Mouse (Mus musculus) erythroblast, adult 5-6 weeks (primary cell): ENCODE measurements around the gene Comtd1. TPM values are rescaled to one million over a fixed set of nuclear protein-coding genes. Genes with fewer than 3 reads are reported as not detected.

ENCODE experiments used
- ATAC-seq: replicated peaks from 2 replicates; pipeline ENCODE4 v1.8.0; 2016; ENCODE audit warnings: moderate number of reproducible peaks, mild to moderate bottlenecking, moderate TSS enrichment, inconsistent platforms; ENCODE audit not compliant: poor library complexity, low FRiP score, severe bottlenecking
- total RNA-seq, 2 experiments: library from RNA; stranded (forward) in 1 of 2; stranded (reverse) in 1 of 2; fragments of 150-400 nt in 1 of 2; fragments of 200-764, 138-1000 nt in 1 of 2; gene quantifications; 2 replicates each; pipeline versions ENCODE4 v1.2.3 to v1.2.4; 2015 to 2017; ENCODE audit warnings: low replicate concordance in 2 of 2

Comtd1 gene
- total RNA-seq, 2 experiments from 2014 or later = 2.5 to 4.5 TPM

DNA sequence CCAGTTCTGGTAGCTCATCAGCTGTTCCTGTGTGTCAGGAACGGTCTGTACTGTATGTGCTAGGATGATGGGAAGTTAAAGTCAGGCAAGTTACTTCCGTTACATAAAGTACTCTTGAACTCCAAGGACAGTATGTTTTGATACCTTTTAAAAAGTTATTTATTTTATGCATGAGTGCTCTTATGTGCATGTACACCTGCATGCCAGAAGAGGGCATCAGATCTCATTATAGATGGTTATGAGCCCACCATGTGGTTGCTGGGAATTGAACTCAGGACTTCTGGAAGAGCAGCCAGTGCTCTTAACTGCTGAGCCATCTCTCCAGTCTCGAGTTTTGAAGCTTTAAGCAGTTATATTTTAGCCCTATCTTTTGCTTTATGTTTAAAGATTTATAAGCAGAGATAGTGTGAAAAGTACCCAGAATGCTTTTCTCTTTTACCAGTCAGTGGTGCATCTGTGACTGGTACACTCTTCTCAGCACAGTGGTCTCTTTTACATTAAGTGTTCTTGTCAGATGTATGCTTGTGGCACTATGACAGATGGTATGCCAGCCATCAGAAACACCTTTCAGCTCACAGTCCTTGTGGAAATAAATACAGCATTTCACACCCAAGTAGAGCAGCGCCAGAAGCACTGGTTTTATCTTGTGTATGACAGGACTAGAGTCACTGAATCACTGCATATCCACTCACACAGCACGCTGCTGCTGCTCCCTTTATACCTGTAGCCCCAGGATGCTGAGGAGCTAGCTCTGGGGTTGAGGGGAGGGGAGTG, 6.8 kb downstream of the Comtd1 start:
- ATAC-seq = no peak

DNA sequence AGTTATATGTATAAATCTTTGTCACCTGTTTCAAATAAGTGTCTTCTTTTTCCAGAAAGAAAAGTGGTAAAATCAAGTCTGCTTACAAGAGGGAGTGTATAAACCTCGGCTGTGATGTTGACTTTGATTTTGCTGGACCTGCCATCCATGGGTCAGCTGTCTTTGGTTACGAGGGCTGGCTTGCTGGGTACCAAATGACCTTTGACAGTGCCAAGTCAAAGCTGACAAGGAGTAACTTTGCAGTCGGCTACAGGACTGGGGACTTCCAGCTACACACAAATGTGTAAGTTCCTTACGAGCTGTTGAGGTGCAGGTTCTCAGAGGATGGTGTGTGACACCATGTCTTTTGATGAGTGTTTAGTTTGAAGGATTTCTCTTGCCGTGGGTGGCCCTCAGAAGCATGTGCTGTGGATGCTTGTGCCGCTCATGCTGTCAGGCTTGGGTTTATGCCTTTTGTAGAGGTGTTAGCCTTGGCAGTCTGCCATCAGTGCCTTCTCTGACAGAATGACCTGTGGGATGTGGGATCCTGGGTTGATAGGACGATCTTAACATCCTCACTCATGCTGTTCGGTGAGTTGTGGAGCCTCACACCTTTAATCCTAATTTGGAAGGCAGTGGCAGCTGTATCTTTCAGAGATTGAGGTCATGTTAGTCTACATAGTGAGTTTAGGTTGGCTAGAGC, 10.3 kb downstream of the Comtd1 start:
- no peak for ATAC-seq

DNA sequence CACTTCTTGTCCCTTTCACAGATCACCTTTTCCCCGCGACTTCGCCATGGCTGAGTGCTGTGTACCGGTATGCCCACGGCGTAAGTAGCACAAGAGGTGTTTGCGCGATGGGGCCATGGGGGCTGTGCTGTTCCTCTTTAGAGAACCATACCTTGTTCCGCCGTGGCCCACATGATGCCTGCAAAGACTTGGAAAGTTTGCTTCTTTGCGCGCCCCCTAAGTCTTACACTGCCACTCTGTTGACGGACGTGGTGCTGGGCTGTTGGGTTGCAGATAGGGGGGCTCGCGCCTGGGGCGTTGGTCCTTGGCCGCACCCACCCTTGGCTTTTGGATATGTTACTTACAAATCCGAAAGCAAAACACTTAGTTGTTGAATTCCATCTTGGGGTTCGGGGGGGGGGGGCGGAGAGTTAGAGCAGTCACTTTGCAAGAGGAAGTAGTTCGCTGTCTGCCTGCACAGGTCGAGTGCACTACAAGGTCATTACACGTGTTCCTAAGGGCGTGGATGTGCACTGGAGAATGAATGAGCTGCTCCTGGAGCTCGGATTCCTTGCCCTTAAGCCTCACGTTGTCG, 16.9 kb downstream of the Comtd1 start:
- 0 out of 2 replicates have a peak, but pooled peaks have one; percentile 35 for ATAC-seq

DNA sequence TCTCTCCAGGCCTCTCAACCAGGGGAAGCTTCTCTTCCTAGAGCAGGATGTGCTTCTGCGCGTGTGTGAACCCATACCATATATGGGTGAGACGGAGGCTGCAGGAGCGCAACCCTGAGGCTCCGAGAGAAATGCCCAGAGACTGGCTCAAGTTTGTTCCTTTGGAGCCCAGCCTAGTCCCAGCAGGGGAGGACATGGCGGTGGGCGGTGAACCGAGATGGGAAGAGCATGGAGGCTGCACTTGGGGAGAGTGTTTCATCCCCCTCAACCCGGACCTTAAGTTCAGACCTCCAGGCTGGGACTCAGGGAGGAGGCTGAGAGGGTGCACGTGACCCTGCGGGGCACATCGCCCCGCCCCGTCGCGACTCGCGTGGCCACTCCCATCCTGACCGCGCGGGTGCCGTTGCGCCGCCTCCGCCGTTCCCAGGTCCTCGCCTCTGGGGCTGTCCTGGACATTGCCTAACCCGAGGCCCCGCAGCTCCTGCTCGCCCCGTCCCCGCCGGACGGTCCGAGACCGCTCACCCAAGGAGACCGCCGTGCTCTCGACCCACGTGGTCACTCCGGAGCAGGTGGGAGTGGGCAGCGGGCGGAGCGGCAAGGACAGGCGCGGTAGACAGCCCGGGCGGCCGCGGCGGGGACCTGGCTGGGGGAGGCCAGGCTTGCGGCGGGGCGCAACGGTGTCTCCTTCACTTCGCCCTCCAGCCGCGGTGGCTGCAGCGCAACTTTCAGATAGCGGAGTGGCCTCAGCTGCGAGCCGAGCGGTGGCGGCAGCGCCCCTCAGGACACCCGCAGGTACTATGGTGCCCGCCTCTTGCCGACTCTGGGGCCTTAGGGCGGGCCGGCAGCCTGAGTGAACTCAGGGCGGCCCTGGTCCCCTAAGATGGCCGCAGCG, 17.7 kb downstream of the Comtd1 start:
- ATAC-seq = peak; percentile 94

DNA sequence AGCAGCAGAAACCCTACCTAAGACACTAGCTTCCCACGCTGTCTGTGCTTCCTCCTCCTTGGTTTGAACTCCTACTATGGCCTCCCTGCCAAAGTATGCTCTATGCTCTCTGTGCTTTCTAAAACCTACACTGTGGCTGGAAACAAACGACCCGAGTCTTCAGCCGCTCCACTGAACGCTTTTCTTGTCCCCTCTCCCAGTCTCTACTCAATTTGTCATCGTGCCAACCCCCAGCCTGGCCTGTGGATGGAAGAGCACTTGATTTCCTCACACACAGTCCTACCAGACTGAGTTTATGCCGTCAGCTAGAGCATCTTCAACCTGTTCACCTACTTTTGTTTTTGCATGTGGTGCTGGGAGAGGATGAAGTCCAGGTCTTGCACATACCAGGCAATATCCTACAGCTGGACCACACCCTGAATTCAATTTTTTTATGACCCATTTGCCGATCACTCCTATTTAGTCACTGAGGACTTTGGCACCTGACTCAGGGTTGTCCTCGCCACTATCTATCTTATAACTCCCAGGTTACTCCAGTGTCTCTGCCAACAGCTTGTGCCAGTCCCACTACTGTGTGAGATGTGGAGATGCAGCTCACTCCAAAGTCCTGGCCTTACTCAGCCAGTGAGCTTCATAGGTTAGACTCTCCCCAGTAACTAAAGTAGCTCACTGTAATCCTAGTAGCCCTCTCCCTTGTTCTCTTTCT, 22.8 kb downstream of the Comtd1 start:
- ATAC-seq = no peak

DNA sequence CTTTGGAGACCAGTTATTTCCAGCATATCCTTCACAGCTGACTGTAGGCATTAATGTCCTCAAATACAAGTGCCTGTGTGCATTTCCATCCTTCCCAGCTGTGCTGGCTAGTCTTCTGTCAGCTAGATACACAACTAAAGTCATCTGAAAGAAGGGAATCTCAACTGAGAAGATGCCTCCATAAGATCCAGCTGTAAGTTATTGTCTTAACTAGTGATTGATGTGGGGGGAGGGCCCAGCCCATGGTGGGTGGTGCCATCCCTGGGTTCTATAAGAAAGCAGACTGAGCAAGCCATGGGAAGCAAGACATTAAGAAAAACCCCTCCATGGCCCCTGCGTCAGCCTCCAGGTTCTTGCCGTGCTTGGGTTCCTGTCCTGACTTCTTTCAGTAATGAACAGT, 23.8 kb downstream of the Comtd1 start, which contains the start of gene Vdac2:
Gene Vdac2, plus strand, starts transcription at position 301 of the 400 bp plus-strand sequence.
- ATAC-seq = no peak

DNA sequence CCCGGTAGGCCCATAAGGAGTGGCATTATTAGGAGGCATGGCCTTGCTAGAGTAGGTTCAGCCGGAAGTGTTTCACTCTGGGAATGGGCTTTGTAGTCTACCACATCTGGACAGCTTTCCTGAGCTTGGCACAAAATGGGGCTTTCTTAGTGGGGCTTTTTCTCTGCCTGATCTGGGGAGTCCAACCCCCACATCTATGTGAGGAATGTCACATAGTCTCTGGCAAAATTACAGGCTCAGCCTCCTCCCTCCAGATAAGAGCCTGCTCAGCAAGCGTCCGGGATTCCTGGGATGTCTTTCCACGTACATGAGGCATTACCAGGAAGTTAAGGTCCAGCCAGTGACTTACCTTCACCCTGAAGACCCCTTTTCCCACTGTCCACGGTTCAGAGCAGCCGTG, 24.9 kb downstream of the Comtd1 start:
- ATAC-seq = no peak

DNA sequence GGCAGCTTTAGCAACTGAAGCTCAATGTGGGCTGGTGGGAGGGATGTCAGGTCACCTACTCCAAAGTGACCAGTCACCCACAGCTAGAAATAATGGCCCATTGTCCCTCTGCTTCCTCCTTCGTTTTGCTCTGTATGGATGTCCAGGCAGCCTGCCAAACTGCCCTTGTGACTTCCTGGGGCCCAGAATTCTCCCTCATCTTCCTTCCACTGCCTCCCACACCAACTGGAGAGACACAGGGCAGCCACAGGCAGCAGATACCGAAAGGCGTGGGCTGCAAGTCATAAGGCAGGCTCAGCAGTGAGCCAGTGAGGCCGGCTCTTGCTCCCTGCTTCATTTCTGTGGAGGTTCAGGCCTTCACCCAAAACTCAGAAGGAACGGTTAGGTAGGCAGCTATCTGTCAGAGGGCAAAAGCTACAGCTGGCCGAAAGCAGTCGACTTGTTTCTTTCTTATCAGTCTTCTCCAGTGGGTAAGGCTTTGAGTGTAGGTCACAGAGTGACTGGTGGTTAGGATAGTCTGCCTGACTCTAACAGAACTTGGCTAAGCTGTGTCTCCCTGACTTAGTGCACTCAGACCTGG, 25.9 kb downstream of the Comtd1 start:
- peak; percentile 93 for ATAC-seq

DNA sequence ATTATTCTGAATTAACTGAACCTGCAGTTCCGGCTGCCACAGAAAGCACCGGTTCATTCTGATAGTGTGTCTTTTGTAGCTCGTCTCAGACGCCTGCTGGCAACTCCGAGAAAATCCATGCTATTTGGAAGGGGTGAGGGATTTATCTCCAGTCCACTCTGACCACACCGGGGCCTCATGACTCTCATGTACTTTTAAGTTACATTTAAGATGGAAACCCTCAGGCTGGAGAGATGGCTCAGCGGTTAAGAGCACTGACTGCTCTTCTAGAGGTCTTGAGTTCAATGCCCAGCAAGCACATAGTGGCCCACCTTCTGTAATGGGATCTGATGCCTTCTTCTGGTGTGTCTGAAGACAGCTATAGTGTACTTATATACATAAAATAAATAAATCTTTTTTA, 26.5 kb downstream of the Comtd1 start:
- no peak for ATAC-seq

DNA sequence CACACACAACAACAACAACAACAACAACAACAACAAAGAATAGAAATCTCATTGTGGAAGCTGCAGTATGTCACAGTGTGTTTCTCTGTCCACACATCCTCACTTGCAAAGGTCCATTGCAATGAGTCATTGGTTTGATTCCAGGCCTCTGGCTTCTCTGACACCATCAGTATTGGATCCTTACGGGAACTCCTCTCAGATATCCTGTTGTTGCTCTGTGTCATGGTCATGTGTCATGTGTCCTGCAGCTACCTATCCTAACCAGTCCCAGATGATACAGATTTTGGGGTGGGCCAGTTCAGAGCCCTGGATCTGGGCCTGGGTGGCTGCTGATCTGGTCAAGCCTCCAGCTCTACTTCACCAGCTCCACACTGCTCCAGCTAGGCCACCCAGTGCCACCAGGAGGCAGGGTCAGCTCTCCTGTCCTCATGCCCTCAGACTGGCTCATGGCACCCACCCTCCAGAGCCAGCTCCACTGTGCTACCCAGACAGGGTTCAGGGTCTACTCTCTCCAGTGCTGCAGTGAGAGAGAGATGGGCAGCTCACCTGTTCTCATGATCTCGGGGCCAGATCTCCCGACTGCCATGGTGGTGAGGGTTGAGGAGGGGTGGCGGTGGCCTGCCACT, 27.8 kb downstream of the Comtd1 start:
- ATAC-seq = no peak

DNA sequence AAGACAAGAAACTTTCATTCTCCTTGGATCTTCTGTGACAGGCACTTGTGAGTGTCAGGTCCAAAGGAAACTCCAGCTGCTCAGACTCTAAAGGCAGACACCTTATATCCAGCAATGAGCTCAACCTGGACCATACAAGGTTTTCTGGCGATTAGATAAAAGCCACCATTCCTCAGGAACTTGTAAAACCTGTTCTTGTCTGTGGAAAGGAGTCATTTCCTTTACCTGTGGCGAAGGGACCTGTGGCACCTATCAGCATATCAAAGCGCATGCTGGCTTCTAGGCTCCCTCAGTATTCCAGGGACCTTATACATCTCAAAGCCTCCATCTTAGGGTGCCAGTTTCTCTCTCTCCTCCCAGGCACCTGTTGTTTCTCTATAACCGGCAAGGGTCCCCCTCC, 31.3 kb downstream of the Comtd1 start:
- no peak for ATAC-seq

DNA sequence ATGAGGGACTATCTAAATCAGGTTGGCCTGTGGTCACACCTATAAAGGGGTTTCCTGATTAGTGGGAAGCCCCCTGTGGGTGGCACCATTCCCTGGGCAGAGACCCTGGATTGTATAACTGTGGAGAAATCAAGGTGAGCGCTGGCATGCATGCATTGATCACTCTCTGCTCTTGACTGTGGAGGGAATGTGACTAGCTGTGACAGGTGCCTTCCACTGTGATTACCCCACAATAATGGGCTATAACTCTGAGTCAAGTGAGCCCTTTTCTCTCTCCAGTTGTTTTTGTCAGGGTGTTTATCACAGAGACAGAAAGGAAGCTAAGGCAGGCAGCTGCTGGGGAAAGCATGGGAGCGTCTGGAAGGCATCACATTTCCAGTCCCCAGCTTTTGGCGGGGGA, 32.5 kb downstream of the Comtd1 start:
- ATAC-seq = no peak

DNA sequence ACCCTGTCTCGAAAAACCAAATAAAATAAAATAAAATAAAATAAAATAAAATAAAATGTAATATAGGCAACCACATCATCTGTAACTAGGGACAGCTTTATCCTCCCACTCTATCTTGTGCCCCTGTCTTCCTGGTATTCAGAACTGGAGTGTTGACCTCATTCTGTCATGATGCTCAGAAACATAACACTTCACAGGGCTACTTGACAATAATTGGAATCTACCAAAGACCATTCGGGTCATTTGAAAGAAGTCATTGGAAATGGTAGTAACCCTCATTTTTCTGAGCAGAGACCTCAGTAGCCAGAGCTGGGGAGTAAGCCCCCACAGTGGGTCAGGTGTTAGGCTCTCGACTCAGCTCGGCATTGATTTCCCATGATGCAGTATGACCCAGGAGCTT, 34.2 kb downstream of the Comtd1 start:
- no peak for ATAC-seq

DNA sequence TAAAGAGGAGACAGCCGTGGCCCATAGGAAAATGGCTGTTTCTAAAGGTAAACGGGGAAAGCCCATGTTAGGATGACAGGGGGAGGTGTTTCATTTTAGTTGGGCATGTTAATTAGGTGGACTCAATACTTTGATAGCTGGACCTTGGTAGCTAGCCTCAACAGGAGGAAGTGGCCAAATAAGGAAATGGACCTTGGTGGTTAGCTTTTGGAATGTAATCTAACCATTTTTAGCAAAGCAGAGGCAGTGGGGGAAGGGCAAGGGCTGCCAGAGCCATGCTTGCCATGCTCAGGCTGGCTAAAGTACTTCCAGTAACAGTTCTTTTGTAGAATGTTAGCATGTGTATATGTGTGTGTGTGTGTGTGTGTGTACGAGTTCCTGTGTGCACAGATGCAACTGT, 34.9 kb downstream of the Comtd1 start:
- no peak for ATAC-seq

DNA sequence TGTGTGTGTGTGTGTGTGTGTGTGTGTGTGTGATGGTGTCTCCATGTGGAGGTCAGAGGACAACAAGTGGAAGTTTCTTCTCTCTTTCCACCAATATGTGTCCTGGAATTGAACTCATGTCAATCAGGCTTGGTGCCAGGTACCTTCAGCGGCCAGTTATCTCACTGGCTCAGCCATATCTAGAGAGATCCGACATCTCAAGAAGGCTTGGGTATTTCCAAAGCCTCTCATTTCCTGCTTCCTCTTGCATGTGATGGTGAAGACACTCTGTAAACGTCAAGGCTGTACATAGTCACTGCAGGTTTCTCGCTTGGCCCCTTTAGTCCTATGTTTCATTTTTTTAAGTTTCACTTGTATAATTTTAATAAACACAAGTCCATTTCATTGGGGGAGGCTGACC, 35.6 kb downstream of the Comtd1 start:
- peak; percentile 36; the same call in 1 of the 2 replicates for ATAC-seq

DNA sequence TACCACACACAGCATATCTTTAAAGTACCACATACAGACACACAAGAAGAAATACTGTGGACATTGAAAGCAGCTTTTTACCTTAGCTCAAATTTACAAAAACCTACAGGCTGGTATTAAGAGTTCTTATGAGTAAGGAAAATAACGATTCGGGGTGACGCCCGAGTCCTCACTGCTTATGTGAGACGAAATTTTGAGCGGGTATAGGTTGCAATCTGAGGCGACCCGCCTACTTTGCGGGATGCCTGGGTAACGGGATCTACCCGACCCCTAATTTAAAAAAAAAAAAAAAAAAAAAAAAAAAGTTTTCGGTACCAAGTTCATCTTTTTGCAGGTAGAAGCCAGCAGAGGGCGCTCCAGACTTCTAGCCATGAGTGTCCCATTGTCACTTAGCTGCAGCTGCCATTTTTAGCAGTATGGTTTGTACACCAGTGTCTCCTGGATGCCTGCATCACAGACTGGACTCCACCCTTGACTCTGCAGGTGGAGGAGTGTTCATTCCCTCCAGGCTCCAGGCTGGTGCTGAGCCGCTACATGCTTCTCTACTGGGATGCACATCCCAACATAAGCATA, 36.1 kb downstream of the Comtd1 start:
- ATAC-seq = peak; percentile 80

DNA sequence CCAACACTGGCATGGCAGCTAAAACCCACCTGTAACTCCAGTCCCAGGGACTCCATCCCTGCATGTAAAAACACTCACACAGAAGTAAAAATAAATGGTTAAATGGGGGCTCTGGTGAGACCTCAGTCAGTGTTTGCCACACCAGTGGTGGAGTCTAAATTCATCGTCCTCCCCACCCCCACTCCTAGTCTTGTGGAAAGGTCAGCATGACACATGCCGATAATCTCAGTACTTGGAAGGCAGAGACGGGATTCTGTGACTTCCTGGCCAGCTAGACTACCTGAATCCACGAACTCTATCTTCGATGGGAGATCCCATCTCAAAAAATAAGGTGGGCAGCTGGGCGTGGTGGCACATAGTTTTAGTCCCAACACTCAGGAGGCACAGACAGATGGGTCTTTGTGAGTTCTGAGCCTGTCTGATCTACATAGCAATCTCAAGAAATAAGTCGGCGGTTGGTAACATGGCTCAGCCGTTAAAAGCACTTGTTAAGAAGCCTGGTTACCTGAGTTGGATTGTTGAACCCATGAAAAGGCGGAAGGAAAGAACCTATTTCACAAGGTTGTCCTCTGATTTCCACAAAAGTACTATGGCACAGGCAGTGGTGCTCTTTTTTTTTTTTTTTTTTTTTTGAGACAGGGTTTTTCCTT, 36.9 kb downstream of the Comtd1 start:
- no peak for ATAC-seq

DNA sequence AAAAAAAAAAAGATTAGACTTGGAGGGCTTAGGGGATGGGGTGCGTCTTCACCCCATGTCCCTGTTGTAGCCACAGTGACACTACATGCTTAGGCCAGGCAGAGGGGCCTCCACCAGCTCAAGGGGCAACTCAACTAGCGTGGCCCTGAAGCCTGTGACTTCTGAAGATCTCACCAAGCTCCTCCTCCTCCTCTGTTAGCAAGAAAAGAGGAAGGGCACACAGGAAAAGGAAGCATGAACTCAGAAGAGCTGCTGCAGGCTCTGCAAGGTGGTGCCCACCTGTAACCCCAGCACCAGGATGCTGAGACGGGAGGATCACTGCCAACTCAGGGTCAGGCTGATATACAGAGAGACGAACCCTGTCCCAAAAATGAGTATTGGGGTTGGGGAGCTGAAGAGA, 37.5 kb downstream of the Comtd1 start:
- no peak for ATAC-seq
